Mouse (Mus musculus): ENCODE results near the gene Cmtm6.

- TF ChIP-seq CTCF (IDR thresholded peaks at IDR 0.05; ENCODE audit: borderline replicate concordance, insufficient read depth, low read depth, low read length) (no peak), POLR2A (IDR thresholded peaks at IDR 0.05; ENCODE audit: borderline replicate concordance, insufficient read depth, low read length) (no peak)
Observed at GRCm38 (mm10) chr9:114686245-114686644, 44.7 kb upstream of the Cmtm6 start.

Data from cerebellum, adult 2 months (tissue).